Comparison of ENCODE assay signal across 9 mouse cellular contexts in genomic region chr4:155018601-155019335, GRCm38 (mm10). TPM values are rescaled to one million over a fixed set of nuclear protein-coding genes. Genes with fewer than 3 reads are reported as not detected.
DNase-seq lines count a peak whose midpoint lies in the region; ATAC-seq and TF ChIP-seq lines count a peak whose summit lies in the region.
"Had no signal": no experiment of that assay in that cellular context is flagged by ENCODE, and none has a peak within 500 bp of the region (broad histone marks: within the 10 kb centered on the region; RNA-seq: fewer than 3 reads in every experiment).

No protein-coding gene starts in this region.

- no peak for DNase-seq in cerebellum, postnatal 4 days (ENCODE audit: low spot score in 2 of 2)
- peak; percentile 66 for DNase-seq in ZHBTc4 (ENCODE audit: low read depth, low spot score)
- DNase-seq in embryonic facial prominence, embryonic 10.5 days (ENCODE audit: low spot score) = peak; percentile 75
- peak; percentile 30 for DNase-seq in lung, postnatal 36 days
- DNase-seq in stomach, postnatal 0 days (ENCODE audit: low spot score) = peak; percentile 47

- H3K4me3 ChIP-seq in embryonic facial prominence, embryonic 10.5 days = peak overlapping the region; percentile 41
- no peak overlapping the region for H3K4me3 ChIP-seq in hindbrain, embryonic 16.5 days (ENCODE audit: low read length)
- no peak overlapping the region for H3K4me3 ChIP-seq in stomach, postnatal 0 days (ENCODE audit: low read depth, low read length)

- no peak overlapping the region for H3K27ac ChIP-seq in embryonic facial prominence, embryonic 10.5 days (replicated peaks)
- H3K27ac ChIP-seq in hindbrain, embryonic 16.5 days (ENCODE audit: low read depth, low read length) = no peak overlapping the region
- H3K27ac ChIP-seq in stomach, postnatal 0 days (replicated peaks) = no peak overlapping the region

- peak overlapping the region; percentile 35 for H3K4me2 ChIP-seq in hindbrain, embryonic 16.5 days (ENCODE audit: low read length)
- peak overlapping the region; percentile 42 for H3K4me2 ChIP-seq in stomach, postnatal 0 days (replicated peaks; ENCODE audit: low read depth)

- 6% methylated on average over 15 of the region's 15 CpGs for WGBS in embryonic facial prominence, embryonic 10.5 days
- WGBS in hindbrain, embryonic 16.5 days = 8% methylated on average over 15 of the region's 15 CpGs
- WGBS in stomach, postnatal 0 days = 9% methylated on average over 15 of the region's 15 CpGs

- H3K27me3 ChIP-seq in embryonic facial prominence, embryonic 10.5 days (replicated peaks; ENCODE audit: low read depth, poor library complexity, severe bottlenecking) = peaks cover 44% of the 10 kb centered on the region
- no peaks in the 10 kb centered on the region for H3K27me3 ChIP-seq in hindbrain, embryonic 16.5 days (replicated peaks; ENCODE audit: control insufficient read depth, insufficient read depth, low read length)
- H3K27me3 ChIP-seq in stomach, postnatal 0 days (ENCODE audit: control insufficient read depth, insufficient read depth, low read length) = no peaks in the 10 kb centered on the region

- peak; percentile 49; the same call in 1 of the 2 replicates for ATAC-seq in cerebellum, adult (ENCODE audit: insufficient number of reproducible peaks, low FRiP score, low TSS enrichment)
- ATAC-seq in hindbrain, embryonic 16.5 days = 0 out of 2 replicates have a peak, but pooled peaks have one; percentile 21
- ATAC-seq in stomach, postnatal 0 days (ENCODE audit: low FRiP score, low TSS enrichment) = peak; percentile 10; the same call in 1 of the 2 replicates
- ATAC-seq in monocyte, adult 5-6 weeks (replicated peaks; ENCODE audit: insufficient number of reproducible peaks, low FRiP score, low TSS enrichment, poor library complexity, severe bottlenecking) = no peak

- H3K9me3 ChIP-seq in embryonic facial prominence, embryonic 10.5 days = no peaks in the 10 kb centered on the region
- H3K9me3 ChIP-seq in hindbrain, embryonic 16.5 days (ENCODE audit: control insufficient read depth, low read length) = no peaks in the 10 kb centered on the region
- no peaks in the 10 kb centered on the region for H3K9me3 ChIP-seq in stomach, postnatal 0 days (ENCODE audit: control insufficient read depth, low read length)

- TF ChIP-seq CTCF in stomach, postnatal 0 days (IDR thresholded peaks at IDR 0.05; ENCODE audit: low read depth) = no peak

- TF ChIP-seq EP300 in stomach, postnatal 0 days (optimal IDR thresholded peaks at IDR 0.05) = no peak

- no peaks in the 10 kb centered on the region for H3K36me3 ChIP-seq in embryonic facial prominence, embryonic 10.5 days (replicated peaks)
- no peaks in the 10 kb centered on the region for H3K36me3 ChIP-seq in hindbrain, embryonic 16.5 days (ENCODE audit: control insufficient read depth, insufficient read depth, low read length)
- H3K36me3 ChIP-seq in stomach, postnatal 0 days (ENCODE audit: control insufficient read depth, insufficient read depth, low read length) = no peaks in the 10 kb centered on the region

- H3K9ac ChIP-seq in hindbrain, embryonic 16.5 days (ENCODE audit: low read depth, low read length) = 0 out of 2 replicates have a peak overlapping the region, but pooled peaks have one; percentile 39
- H3K9ac ChIP-seq in stomach, postnatal 0 days (ENCODE audit: low read length) = no peak overlapping the region

- H3K4me1 ChIP-seq in embryonic facial prominence, embryonic 10.5 days = peaks cover 49% of the 10 kb centered on the region
- peaks cover 16% of the 10 kb centered on the region for H3K4me1 ChIP-seq in hindbrain, embryonic 16.5 days (ENCODE audit: control insufficient read depth, insufficient read depth, low read depth, low read length)
- H3K4me1 ChIP-seq in stomach, postnatal 0 days (replicated peaks; ENCODE audit: control insufficient read depth, insufficient read depth) = peaks cover 4% of the 10 kb centered on the region; the same call in 1 of the 2 replicates

RNA-seq across cellular contexts. Expression of gene Plch2, which starts 37.8 kb away (rescaled TPM):
- polyA plus RNA-seq in embryonic facial prominence, embryonic 10.5 days (2016; fragmentation: Nextera tagmentation; extraction: Ambion mirVana) = 2.0 and 3.5 TPM in 2 replicates
- 17.0 and 19.5 TPM in 2 replicates for polyA plus RNA-seq in hindbrain, embryonic 16.5 days (2015; fragmentation: Nextera tagmentation; extraction: Ambion mirVana)
- polyA plus RNA-seq in stomach, postnatal 0 days (2015; fragmentation: Nextera tagmentation; extraction: Ambion mirVana) = 15.4 and 18.3 TPM in 2 replicates
- total RNA-seq in monocyte, adult 5-6 weeks (2017) = not detected in 3 replicates
- total RNA-seq: liver, adult 2 months had no signal

RNA-seq across cellular contexts. Expression of gene Pex10, which starts 48.0 kb away (rescaled TPM):
- 19.0 and 22.2 TPM in 2 replicates for polyA plus RNA-seq in embryonic facial prominence, embryonic 10.5 days (2016; fragmentation: Nextera tagmentation; extraction: Ambion mirVana)
- 20.6 and 21.1 TPM in 2 replicates for polyA plus RNA-seq in hindbrain, embryonic 16.5 days (2015; fragmentation: Nextera tagmentation; extraction: Ambion mirVana)
- 10.3 and 10.5 TPM in 2 replicates for polyA plus RNA-seq in stomach, postnatal 0 days (2015; fragmentation: Nextera tagmentation; extraction: Ambion mirVana)
- 1.6 to 6.2 TPM (median 3.1 TPM) in 3 replicates for total RNA-seq in monocyte, adult 5-6 weeks (2017)

RNA-seq across cellular contexts. Expression of gene Pank4, which starts 54.8 kb away (rescaled TPM):
- 49.2 and 50.1 TPM in 2 replicates for polyA plus RNA-seq in embryonic facial prominence, embryonic 10.5 days (2016; fragmentation: Nextera tagmentation; extraction: Ambion mirVana)
- 37.8 and 39.5 TPM in 2 replicates for polyA plus RNA-seq in hindbrain, embryonic 16.5 days (2015; fragmentation: Nextera tagmentation; extraction: Ambion mirVana)
- polyA plus RNA-seq in stomach, postnatal 0 days (2015; fragmentation: Nextera tagmentation; extraction: Ambion mirVana) = 14.8 and 14.9 TPM in 2 replicates
- total RNA-seq in monocyte, adult 5-6 weeks (2017) = 26.6 to 36.7 TPM (median 30.2 TPM) in 3 replicates

RNA-seq across cellular contexts. Expression of gene Hes5, which starts 58.0 kb away (rescaled TPM):
- polyA plus RNA-seq in embryonic facial prominence, embryonic 10.5 days (2016; fragmentation: Nextera tagmentation; extraction: Ambion mirVana) = 84.4 and 151 TPM in 2 replicates
- 146 and 167 TPM in 2 replicates for polyA plus RNA-seq in hindbrain, embryonic 16.5 days (2015; fragmentation: Nextera tagmentation; extraction: Ambion mirVana)
- polyA plus RNA-seq in stomach, postnatal 0 days (2015; fragmentation: Nextera tagmentation; extraction: Ambion mirVana) = 0.24 and 0.36 TPM in 2 replicates
- total RNA-seq in monocyte, adult 5-6 weeks (2017) = not detected in 3 replicates
- total RNA-seq: liver, adult 2 months had no signal
- polyA plus RNA-seq: liver, adult 2 months had no signal

Comparison
In these comparisons a context has a peak if more than half of its experiments do, and no peak if none do; other contexts are left out.
1. DNase-seq: peak in ZHBTc4 (single experiment), embryonic facial prominence, embryonic 10.5 days (single experiment), lung, postnatal 36 days (single experiment) and stomach, postnatal 0 days (single experiment); none in cerebellum, postnatal 4 days (0 of 2).